Mouse (Mus musculus) CH12.LX (cell line): ENCODE measurements at regions not wholly inside any gene's neighbourhood (a gene's known extent, or its start where the extent isn't known, plus 50 kb on each side); places are given as distances from the start of the nearest gene placed in this dataset.

Experiments
- CTCF ChIP-seq, 2 experiments: IDR thresholded peaks in 1 of 2; conservative IDR thresholded peaks in 1 of 2; 2 replicates each; pipeline ENCODE4 v1.5.1; 2011 to 2012; ENCODE audit warnings: low read depth in 2 of 2, low read length in 2 of 2, improper control_type of control experiment in 1 of 2, inconsistent platforms in 1 of 2, mild to moderate bottlenecking in 1 of 2, moderate library complexity in 1 of 2
- E2F4 ChIP-seq: IDR thresholded peaks from 2 replicates; pipeline ENCODE4 v1.6.1; 2011; ENCODE audit warnings: low read depth, low read length, improper control_type of control experiment; ENCODE audit not compliant: insufficient replicate concordance
- EP300 ChIP-seq: IDR thresholded peaks from 2 replicates; pipeline ENCODE4 v1.6.1; 2011; ENCODE audit warnings: low read length, improper control_type of control experiment
- POLR2A ChIP-seq: IDR thresholded peaks from 2 replicates; pipeline ENCODE4 v1.6.1; 2011; ENCODE audit warnings: low read depth, mild to moderate bottlenecking, improper control_type of control experiment, low read length
- USF1 ChIP-seq: IDR thresholded peaks from 2 replicates; pipeline ENCODE4 v1.6.1; 2014; ENCODE audit warnings: low read depth, mild to moderate bottlenecking, inconsistent platforms, low read length, improper control_type of control experiment

DNA sequence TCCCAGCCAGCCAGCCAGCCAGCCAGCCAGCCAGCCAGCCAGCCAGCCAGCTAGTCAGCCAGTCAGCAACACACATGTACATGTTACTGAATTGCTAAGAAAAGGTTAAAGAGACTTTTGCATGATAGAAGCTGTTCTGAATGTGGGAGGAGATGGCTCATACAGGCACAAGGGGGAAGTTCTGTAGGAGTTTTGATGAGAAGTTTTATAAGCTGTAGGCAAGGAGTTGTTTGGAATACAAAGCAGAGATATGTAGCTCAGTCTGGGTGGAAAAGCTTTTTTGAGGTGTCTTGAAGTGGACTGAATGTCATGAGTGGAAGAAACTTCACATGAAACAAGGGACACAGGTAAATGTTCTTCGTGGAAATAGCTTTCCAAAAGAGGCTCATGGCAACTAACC is 157.8 kb upstream of the Slc39a10 start:
- TF ChIP-seq POLR2A (no peak), USF1 (no peak), CTCF (conservative IDR thresholded peaks at IDR 0.05 in 1 of 2, IDR thresholded peaks at IDR 0.05 in 1 of 2; ENCODE audit: low read depth in 2 of 2, low read length in 2 of 2) (no peak), EP300 (no peak), E2F4 (no peak)
